Mouse (Mus musculus) lung, postnatal 0 days (tissue): ENCODE data around the gene Nr2f2. TPM values are rescaled to one million over a fixed set of nuclear protein-coding genes. Genes with fewer than 3 reads are reported as not detected.
A peak's percentile ranks its signal among the peaks of the same experiment; 100 is the strongest.

ENCODE experiments used
- ATAC-seq: fragments of 200-750 bp; cut with Nextera tagmentation; 2 replicates; pipeline ENCODE4 v1.8.0; 2017; ENCODE audit warnings: moderate library complexity
- DNase-seq: peaks from one replicate; pipeline ENCODE4 v3.0.0-alpha.2; 2016; ENCODE audit warnings: low spot score
- H3K27ac ChIP-seq: fragments of 300-500 bp; sonication (generic); 2 replicates; pipeline ENCODE4 v1.5.1; 2014; ENCODE audit warnings: antibody characterized with exemption, mild to moderate bottlenecking, low read length, mixed read lengths
- H3K27me3 ChIP-seq: fragments of 300-500 bp; sonication (generic); replicated peaks from 2 replicates; pipeline ENCODE4 v1.6.1; 2014; ENCODE audit warnings: low read length, mixed read lengths; ENCODE audit not compliant: insufficient read depth
- H3K36me3 ChIP-seq: fragments of 300-500 bp; sonication (generic); 2 replicates; pipeline ENCODE4 v1.6.1; 2014; ENCODE audit warnings: low read length, mixed read lengths; ENCODE audit not compliant: insufficient read depth
- H3K4me1 ChIP-seq: fragments of 300-500 bp; sonication (generic); 2 replicates; pipeline ENCODE4 v1.6.1; 2014; ENCODE audit warnings: antibody characterized with exemption, low read depth, low read length, mixed read lengths; ENCODE audit not compliant: insufficient read depth
- H3K4me2 ChIP-seq: fragments of 300-500 bp; sonication (generic); replicated peaks from 2 replicates; pipeline ENCODE4 v1.6.1; 2014; ENCODE audit warnings: low read depth, mild to moderate bottlenecking, low read length, moderate library complexity, mixed read lengths
- H3K4me3 ChIP-seq: fragments of 300-500 bp; sonication (generic); 2 replicates; pipeline ENCODE4 v1.5.1; 2014; ENCODE audit warnings: low read depth, low read length
- H3K9ac ChIP-seq: fragments of 300-500 bp; sonication (generic); replicated peaks from 2 replicates; pipeline ENCODE4 v1.6.1; 2014; ENCODE audit warnings: low read depth, mild to moderate bottlenecking
- H3K9me3 ChIP-seq: fragments of 300-500 bp; sonication (generic); 2 replicates; pipeline ENCODE4 v1.6.1; 2016; ENCODE audit warnings: low read length, mixed read lengths
- CTCF ChIP-seq: IDR thresholded peaks from 2 replicates; pipeline ENCODE4 v1.5.1; 2016; ENCODE audit warnings: antibody characterized with exemption, mild to moderate bottlenecking
- EP300 ChIP-seq: IDR thresholded peaks from 2 replicates; pipeline ENCODE4 v1.6.1; 2016; ENCODE audit warnings: antibody characterized with exemption, mild to moderate bottlenecking, control low read depth
- WGBS: fragments of 180-500 bp; shearing (Covaris S2); extraction: QIAGEN DNeasy Blood & Tissue Kit; methylation state at CpG from one replicate; pipeline ENCODE4 v1.1.7; 2014; 5-methylcytosine and 5-hydroxymethylcytosine counted together
- polyA plus RNA-seq: library from polyadenylated mRNA; unstranded; fragments of >200 nt; fragmentation: Nextera tagmentation; extraction: Ambion mirVana; gene quantifications from 2 replicates; pipeline ENCODE4 v1.2.1, GENCODE M21; 2015

Gene Nr2f2
- polyA plus RNA-seq, 1 experiment from 2014 or later: 72.7 TPM

GRCm38 (mm10) chr7:70362526-70363170 lies 3.9 kb downstream of the Nr2f2 start:
- Histone ChIP-seq H3K9ac (peak overlapping the region; percentile 49; the same call in 1 of the 2 replicates), H3K36me3 (0 out of 2 replicates have a peak, but pooled peaks cover 2% of the 10 kb centered on the region), H3K4me3 (peak overlapping the region; percentile 88), H3K9me3 (no peaks in the 10 kb centered on the region), H3K27ac (0 out of 2 replicates have a peak overlapping the region, but pooled peaks have one; percentile 79), H3K4me1 (no peaks in the 10 kb centered on the region), H3K4me2 (peak overlapping the region; percentile 89), H3K27me3 (no peaks in the 10 kb centered on the region)
- DNase-seq (peak; percentile 37), ATAC-seq (no peak)
- 31% methylated on average over 12 of the region's 12 CpGs for WGBS
- no peak for TF ChIP-seq CTCF
- no peak for TF ChIP-seq EP300

GRCm38 (mm10) chr7:70361383-70362364 lies 4.9 kb downstream of the Nr2f2 start:
- Histone ChIP-seq H3K9me3 (no peaks in the 10 kb centered on the region), H3K4me1 (no peaks in the 10 kb centered on the region), H3K27me3 (no peaks in the 10 kb centered on the region), H3K4me2 (peak overlapping the region; percentile 89), H3K36me3 (0 out of 2 replicates have a peak, but pooled peaks cover 5% of the 10 kb centered on the region), H3K4me3 (peak overlapping the region; percentile 88), H3K27ac (peak overlapping the region; percentile 97), H3K9ac (peak overlapping the region; percentile 98)
- WGBS: 1% methylated on average over 67 of the region's 98 CpGs
- DNase-seq: peak; percentile 99
- TF ChIP-seq CTCF (peak; percentile 35), EP300 (no peak)
- ATAC-seq: peak; percentile 88

GRCm38 (mm10) chr7:70360611-70361382 lies 5.7 kb downstream of the Nr2f2 start:
- Histone ChIP-seq H3K9ac (peak overlapping the region; percentile 98), H3K36me3 (0 out of 2 replicates have a peak, but pooled peaks cover 5% of the 10 kb centered on the region), H3K4me1 (no peaks in the 10 kb centered on the region), H3K4me2 (peak overlapping the region; percentile 89), H3K9me3 (no peaks in the 10 kb centered on the region), H3K27ac (peak overlapping the region; percentile 97), H3K4me3 (peak overlapping the region; percentile 88), H3K27me3 (no peaks in the 10 kb centered on the region)
- 3% methylated on average over 52 of the region's 84 CpGs for WGBS
- TF ChIP-seq CTCF (no peak), EP300 (no peak)
- ATAC-seq (peak; percentile 16), DNase-seq (peak; percentile 76)

GRCm38 (mm10) chr7:70359791-70360581 lies 6.5 kb downstream of the Nr2f2 start:
- H3K27me3 ChIP-seq: no peaks in the 10 kb centered on the region
- H3K4me2 ChIP-seq: peak overlapping the region; percentile 89
- no peak for TF ChIP-seq EP300
- peak; percentile 4; the same call in 1 of the 2 replicates for TF ChIP-seq CTCF
- ATAC-seq (no peak), DNase-seq (peak; percentile 57)
- H3K4me3 ChIP-seq: peak overlapping the region; percentile 88
- 0% methylated on average over 62 of the region's 75 CpGs for WGBS
- no peaks in the 10 kb centered on the region for H3K9me3 ChIP-seq
- H3K4me1 ChIP-seq: no peaks in the 10 kb centered on the region
- H3K36me3 ChIP-seq: 0 out of 2 replicates have a peak, but pooled peaks cover 5% of the 10 kb centered on the region
- peak overlapping the region; percentile 98 for H3K9ac ChIP-seq
- H3K27ac ChIP-seq: peak overlapping the region; percentile 97

GRCm38 (mm10) chr7:70358848-70359591 lies 7.5 kb downstream of the Nr2f2 start:
- Histone ChIP-seq H3K9me3 (no peaks in the 10 kb centered on the region), H3K27ac (peak overlapping the region; percentile 97), H3K27me3 (no peaks in the 10 kb centered on the region), H3K9ac (peak overlapping the region; percentile 98), H3K36me3 (0 out of 2 replicates have a peak, but pooled peaks cover 5% of the 10 kb centered on the region), H3K4me2 (peak overlapping the region; percentile 89), H3K4me1 (no peaks in the 10 kb centered on the region), H3K4me3 (peak overlapping the region; percentile 88)
- TF ChIP-seq EP300 (no peak), CTCF (no peak)
- DNase-seq: peak; percentile 70
- under 1% methylated on average over 33 of the region's 33 CpGs for WGBS
- 0 out of 2 replicates have a peak, but pooled peaks have one; percentile 2 for ATAC-seq
